Mouse (Mus musculus): ENCODE measurements around the gene Clpb.

GRCm38 (mm10) chr7:101822836-101823757, 159.7 kb downstream of the Clpb start:
- TF ChIP-seq POLR2A (IDR thresholded peaks at IDR 0.05; ENCODE audit: borderline replicate concordance, insufficient read depth, low read length) (no peak), CTCF (IDR thresholded peaks at IDR 0.05; ENCODE audit: borderline replicate concordance, insufficient read depth, low read depth, low read length) (0 out of 2 replicates have a peak, but pooled peaks have one; percentile 26)
